Mouse (Mus musculus) erythroblast, embryonic 14.5 days (primary cell): ENCODE results near the gene Mcfd2.

Experiments used
- GATA1 ChIP-seq: IDR thresholded peaks from 2 replicates; pipeline ENCODE4 v1.6.1; 2012; ENCODE audit warnings: low read length, inconsistent platforms, mixed read lengths
- TAL1 ChIP-seq: IDR thresholded peaks from 3 replicates; pipeline ENCODE4 v1.6.1; 2012; ENCODE audit warnings: low read length, inconsistent platforms, mixed read lengths

DNA sequence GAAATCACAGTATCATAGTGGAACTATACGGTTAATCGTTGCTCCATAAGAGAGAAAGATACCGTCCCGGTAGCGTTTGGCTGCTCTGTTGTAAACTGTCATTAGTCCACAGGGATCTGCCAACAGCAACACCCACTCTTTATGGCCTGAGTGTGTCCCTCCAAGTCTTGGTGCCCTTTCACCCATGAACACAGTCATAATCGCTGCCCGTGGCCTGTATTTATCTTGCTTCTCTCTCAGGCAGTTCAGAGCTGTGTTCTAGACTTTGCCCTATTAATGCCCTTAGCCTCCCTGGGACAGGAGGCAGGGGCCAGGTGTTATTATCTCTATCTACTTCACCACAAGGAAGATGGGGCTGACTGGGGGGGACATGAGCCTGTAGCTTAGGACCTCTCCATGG lies 25.3 kb upstream of the Mcfd2 start:
- TF ChIP-seq GATA1 (no peak), TAL1 (no peak)
